Mouse (Mus musculus): ENCODE results near the gene Tpcn1. TPM values are rescaled to one million over a fixed set of nuclear protein-coding genes. Genes with fewer than 3 reads are reported as not detected.
A peak's percentile ranks its signal among the peaks of the same experiment; 100 is the strongest.

Gene Tpcn1
- polyA plus RNA-seq (2012; rRNA removed) = 19.3 and 19.8 TPM in 2 replicates
- 17.8 and 18.2 TPM in 2 replicates for polyA plus RNA-seq (2014; fragmentation: Nextera tagmentation; extraction: Ambion mirVana)

- TF ChIP-seq CTCF (IDR thresholded peaks at IDR 0.05; ENCODE audit: low read depth) (peak; percentile 35), EP300 (IDR thresholded peaks at IDR 0.05; ENCODE audit: low read depth) (peak; percentile 50; the same call in 1 of the 2 replicates)
- no peaks in the 10 kb centered on the region for H3K27me3 ChIP-seq (ENCODE audit: control insufficient read depth, insufficient read depth, low read length)
- H3K4me1 ChIP-seq (replicated peaks; ENCODE audit: control insufficient read depth in 2 of 2, insufficient read depth in 2 of 2, low read length in 1 of 2) = peaks cover 19 to 32% of the 10 kb centered on the region in 2 experiments
- peak; percentile 91 for ATAC-seq (ENCODE audit: insufficient read depth)
- DNase-seq (ENCODE audit: low read depth in 3 of 3, low spot score in 3 of 3) = peak; percentile 98 to 99 (median 99)
- H3K9ac ChIP-seq (replicated peaks) = peak within 1 kb of the TSS; percentile 96
- peaks cover 16% of the 10 kb centered on the region for H3K36me3 ChIP-seq (replicated peaks; ENCODE audit: control insufficient read depth, insufficient read depth, low read depth)
- H3K4me2 ChIP-seq (ENCODE audit: low read depth) = peak within 1 kb of the TSS; percentile 95
- H3K4me3 ChIP-seq (ENCODE audit: insufficient read depth in 1 of 2, low read depth in 2 of 2, low read length in 2 of 2) = peak within 1 kb of the TSS; percentile 84 to 90
- WGBS (ENCODE audit: insufficient replicate concordance) = under 1% methylated on average over 35 of the region's 35 CpGs
- H3K9me3 ChIP-seq (ENCODE audit: control insufficient read depth, low read length) = peaks cover 3% of the 10 kb centered on the region
- peak within 1 kb of the TSS; percentile 97 for H3K27ac ChIP-seq
Measured at GRCm38 (mm10) chr5:120588569-120589094, at the start of gene Tpcn1, which contains the start of gene Iqcd. TSS of gene Tpcn1 (minus strand) at chr5:120588673. TSS of gene Iqcd (plus strand) at chr5:120589016.

GRCm38 (mm10) chr5:120635633-120636032, 47.2 kb upstream of the Tpcn1 start:
- H3K9ac ChIP-seq (replicated peaks) = no peak overlapping the region
- no peak for ATAC-seq (ENCODE audit: insufficient read depth)
- no peak for TF ChIP-seq CTCF (IDR thresholded peaks at IDR 0.05; ENCODE audit: low read depth)
- TF ChIP-seq EP300 (IDR thresholded peaks at IDR 0.05; ENCODE audit: low read depth) = no peak

GRCm38 (mm10) chr5:120634860-120635259, 46.4 kb upstream of the Tpcn1 start:
- WGBS (ENCODE audit: insufficient replicate concordance) = 34% methylated on average over 5 of the region's 5 CpGs
- H3K36me3 ChIP-seq (replicated peaks; ENCODE audit: control insufficient read depth, insufficient read depth, low read depth) = no peaks in the 10 kb centered on the region
- peaks cover 3% of the 10 kb centered on the region for H3K9me3 ChIP-seq (ENCODE audit: control insufficient read depth, low read length)
- H3K4me1 ChIP-seq (replicated peaks; ENCODE audit: control insufficient read depth in 2 of 2, insufficient read depth in 2 of 2, low read length in 1 of 2) = no peaks in the 10 kb centered on the region
- H3K27me3 ChIP-seq (ENCODE audit: control insufficient read depth, insufficient read depth, low read length) = peaks cover 7% of the 10 kb centered on the region
- TF ChIP-seq CTCF (IDR thresholded peaks at IDR 0.05; ENCODE audit: low read depth) (no peak), EP300 (IDR thresholded peaks at IDR 0.05; ENCODE audit: low read depth) (no peak)
- ATAC-seq (ENCODE audit: insufficient read depth) (no peak), DNase-seq (ENCODE audit: low read depth in 3 of 3, low spot score in 3 of 3) (no peak)
- no peak overlapping the region for H3K27ac ChIP-seq
- no peak overlapping the region for H3K4me2 ChIP-seq (ENCODE audit: low read depth)
- H3K4me3 ChIP-seq (ENCODE audit: insufficient read depth in 1 of 2, low read depth in 2 of 2, low read length in 2 of 2) = no peak overlapping the region
- H3K9ac ChIP-seq (replicated peaks) = no peak overlapping the region

More at GRCm38 (mm10) chr5:120635633-120636032, 47.2 kb upstream of the Tpcn1 start:
- H3K4me1 ChIP-seq (replicated peaks; ENCODE audit: control insufficient read depth in 2 of 2, insufficient read depth in 2 of 2, low read length in 1 of 2) = no peaks in the 10 kb centered on the region
- no peak overlapping the region for H3K4me2 ChIP-seq (ENCODE audit: low read depth)
- no peak overlapping the region for H3K27ac ChIP-seq
- H3K36me3 ChIP-seq (replicated peaks; ENCODE audit: control insufficient read depth, insufficient read depth, low read depth) = no peaks in the 10 kb centered on the region
- peaks cover 3% of the 10 kb centered on the region for H3K9me3 ChIP-seq (ENCODE audit: control insufficient read depth, low read length)
- DNase-seq (ENCODE audit: low read depth in 3 of 3, low spot score in 3 of 3) = no peak
- no peak overlapping the region for H3K4me3 ChIP-seq (ENCODE audit: insufficient read depth in 1 of 2, low read depth in 2 of 2, low read length in 2 of 2)
- peaks cover 3% of the 10 kb centered on the region for H3K27me3 ChIP-seq (ENCODE audit: control insufficient read depth, insufficient read depth, low read length)
- WGBS (ENCODE audit: insufficient replicate concordance) = 73% methylated on average over 5 of the region's 5 CpGs

- DNase-seq (ENCODE audit: low read depth in 3 of 3, low spot score in 3 of 3) = no peak
- peaks cover 3% of the 10 kb centered on the region for H3K9me3 ChIP-seq (ENCODE audit: control insufficient read depth, low read length)
- H3K4me3 ChIP-seq (ENCODE audit: insufficient read depth in 1 of 2, low read depth in 2 of 2, low read length in 2 of 2) = no peak within 1 kb of the TSS
- no peak within 1 kb of the TSS for H3K4me2 ChIP-seq (ENCODE audit: low read depth)
- peaks cover 7% of the 10 kb centered on the region for H3K27me3 ChIP-seq (ENCODE audit: control insufficient read depth, insufficient read depth, low read length)
- no peaks in the 10 kb centered on the region for H3K36me3 ChIP-seq (replicated peaks; ENCODE audit: control insufficient read depth, insufficient read depth, low read depth)
- no peak within 1 kb of the TSS for H3K9ac ChIP-seq (replicated peaks)
- H3K4me1 ChIP-seq (replicated peaks; ENCODE audit: control insufficient read depth in 2 of 2, insufficient read depth in 2 of 2, low read length in 1 of 2) = no peaks in the 10 kb centered on the region
- TF ChIP-seq EP300 (IDR thresholded peaks at IDR 0.05; ENCODE audit: low read depth) = no peak
- no peak for TF ChIP-seq CTCF (IDR thresholded peaks at IDR 0.05; ENCODE audit: low read depth)
- no peak for ATAC-seq (ENCODE audit: insufficient read depth)
- no peak within 1 kb of the TSS for H3K27ac ChIP-seq
- WGBS (ENCODE audit: insufficient replicate concordance) = 32% methylated on average over 9 of the region's 9 CpGs
Measured at GRCm38 (mm10) chr5:120634131-120634530, 45.7 kb upstream of the Tpcn1 start, which contains the start of gene Cfap73. TSS of gene Cfap73 (minus strand) at chr5:120634235.

GRCm38 (mm10) chr5:120631892-120632291, 43.4 kb upstream of the Tpcn1 start:
- TF ChIP-seq EP300 (IDR thresholded peaks at IDR 0.05; ENCODE audit: low read depth) = no peak
- peak; percentile 48 for TF ChIP-seq CTCF (IDR thresholded peaks at IDR 0.05; ENCODE audit: low read depth)
- Histone ChIP-seq H3K4me1 (replicated peaks; ENCODE audit: control insufficient read depth in 2 of 2, insufficient read depth in 2 of 2, low read length in 1 of 2) (no peaks in the 10 kb centered on the region), H3K9me3 (ENCODE audit: control insufficient read depth, low read length) (peaks cover 3% of the 10 kb centered on the region), H3K27ac (no peak overlapping the region), H3K27me3 (ENCODE audit: control insufficient read depth, insufficient read depth, low read length) (peaks cover 7% of the 10 kb centered on the region), H3K4me2 (ENCODE audit: low read depth) (no peak overlapping the region), H3K36me3 (replicated peaks; ENCODE audit: control insufficient read depth, insufficient read depth, low read depth) (no peaks in the 10 kb centered on the region), H3K4me3 (ENCODE audit: insufficient read depth in 1 of 2, low read depth in 2 of 2, low read length in 2 of 2) (no peak overlapping the region), H3K9ac (replicated peaks) (no peak overlapping the region)
- no peak for ATAC-seq (ENCODE audit: insufficient read depth)
- 80% methylated on average over 5 of the region's 5 CpGs for WGBS (ENCODE audit: insufficient replicate concordance)
- no peak for DNase-seq (ENCODE audit: low read depth in 3 of 3, low spot score in 3 of 3)
